Comparison of ENCODE assay signal across 13 mouse cellular contexts in genomic region chr15:5355332-5355731, GRCm38 (mm10).
"Had no signal": no experiment of that assay in that cellular context is flagged by ENCODE, and none has a peak within 500 bp of the region (broad histone marks: within the 10 kb centered on the region; RNA-seq: fewer than 3 reads in every experiment).

No protein-coding gene starts in this region.

- ATAC-seq: liver, embryonic 12.5 days; lung, postnatal 0 days; midbrain, embryonic 15.5 days had no signal

- DNase-seq: kidney, adult 11 months; kidney, adult 8-10 months; kidney, postnatal 10 days; kidney, postnatal 36 days; left cerebral cortex, postnatal 4 days; liver; lung, embryonic 14.5 days; retina, postnatal 1 day; thymus, adult 18-20 months; thymus, postnatal 36 days had no signal
